ENCODE assay signal across 15 mouse cellular contexts in the genomic region with DNA sequence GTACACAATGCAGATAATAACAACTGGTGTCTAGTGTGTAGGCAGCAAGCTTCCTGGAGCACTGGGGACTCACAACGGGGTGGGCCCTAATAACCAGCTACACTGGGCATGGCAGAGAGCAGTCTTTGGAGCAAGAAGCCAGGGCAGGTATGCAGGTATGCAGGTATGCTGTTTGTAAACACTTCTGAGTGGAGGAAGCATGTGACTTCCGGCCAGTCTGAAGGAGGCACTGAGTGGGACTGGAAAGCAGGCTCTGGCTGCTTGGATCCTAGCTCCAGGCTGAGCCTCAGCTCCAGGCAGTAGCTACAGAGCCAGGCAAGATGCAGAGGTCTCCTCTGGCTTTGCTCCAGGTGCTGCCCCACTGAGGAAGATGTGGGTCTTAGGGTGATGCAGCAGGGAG.
DNase-seq lines count a peak whose midpoint lies in the region; ATAC-seq and TF ChIP-seq lines count a peak whose summit lies in the region.
"Had no signal": no experiment of that assay in that cellular context is flagged by ENCODE, and none has a peak within 500 bp of the region (broad histone marks: within the 10 kb centered on the region; RNA-seq: fewer than 3 reads in every experiment).

No protein-coding gene starts in this region.

- no peak for DNase-seq in heart, embryonic 10.5 days (ENCODE audit: low spot score)
- no peak for DNase-seq in heart, adult 8-10 months (ENCODE audit: low spot score)
- DNase-seq in kidney, postnatal 10 days, result peak; percentile 48
- no peak for DNase-seq in ovary, adult 18-20 months (ENCODE audit: low spot score)
- DNase-seq in ovary, postnatal 14 days (ENCODE audit: low spot score), result no peak
- DNase-seq in retina, postnatal 1 day, result no peak
- DNase-seq: cerebellum, postnatal 14 days; thymus, adult 18-20 months had no signal

- no peak overlapping the region for H3K4me2 ChIP-seq in lung, embryonic 15.5 days
- H3K4me2 ChIP-seq: embryonic facial prominence, embryonic 15.5 days; hindbrain, embryonic 12.5 days; limb, embryonic 12.5 days; midbrain, embryonic 11.5 days had no signal

- H3K36me3 ChIP-seq in heart, embryonic 10.5 days, result no peaks in the 10 kb centered on the region
- no peaks in the 10 kb centered on the region for H3K36me3 ChIP-seq in E14TG2a.4 (ENCODE audit: insufficient read depth, low read length)
- no peaks in the 10 kb centered on the region for H3K36me3 ChIP-seq in lung, embryonic 15.5 days
- H3K36me3 ChIP-seq: embryonic facial prominence, embryonic 15.5 days; G1E; hindbrain, embryonic 12.5 days; limb, embryonic 12.5 days had no signal

- WGBS in heart, embryonic 10.5 days, result 41% methylated on average over 2 of the region's 2 CpGs
- 36% methylated on average over 2 of the region's 2 CpGs for WGBS in lung, embryonic 15.5 days

- H3K4me3 ChIP-seq in heart, embryonic 10.5 days, result no peak overlapping the region
- peak overlapping the region; percentile 23; the same call in 1 of the 2 replicates for H3K4me3 ChIP-seq in E14TG2a.4 (replicated peaks; ENCODE audit: low read length)
- H3K4me3 ChIP-seq in lung, embryonic 15.5 days, result no peak overlapping the region
- H3K4me3 ChIP-seq: embryonic facial prominence, embryonic 15.5 days; hindbrain, embryonic 12.5 days; limb, embryonic 12.5 days had no signal

- no peaks in the 10 kb centered on the region for H3K9me3 ChIP-seq in heart, embryonic 10.5 days
- H3K9me3 ChIP-seq in E14TG2a.4 (ENCODE audit: low read length), result no peaks in the 10 kb centered on the region
- no peaks in the 10 kb centered on the region for H3K9me3 ChIP-seq in lung, embryonic 15.5 days
- H3K9me3 ChIP-seq: embryonic facial prominence, embryonic 15.5 days; G1E; hindbrain, embryonic 12.5 days; limb, embryonic 12.5 days had no signal

- no peak overlapping the region for H3K9ac ChIP-seq in lung, embryonic 15.5 days
- H3K9ac ChIP-seq: embryonic facial prominence, embryonic 15.5 days; hindbrain, embryonic 12.5 days; limb, embryonic 12.5 days had no signal

- peak overlapping the region; percentile 62 for H3K27ac ChIP-seq in heart, embryonic 10.5 days
- H3K27ac ChIP-seq in lung, embryonic 15.5 days, result peak overlapping the region; percentile 48; the same call in 1 of the 2 replicates
- H3K27ac ChIP-seq: embryonic facial prominence, embryonic 15.5 days; hindbrain, embryonic 12.5 days; limb, embryonic 12.5 days had no signal

- TF ChIP-seq CTCF in E14TG2a.4 (conservative IDR thresholded peaks at IDR 0.05; ENCODE audit: low read length), result no peak

- peak; percentile 45; the same call in 1 of the 2 replicates for ATAC-seq in lung, embryonic 15.5 days (ENCODE audit: borderline replicate concordance, extremely low read depth, low FRiP score, low TSS enrichment)

- H3K4me1 ChIP-seq in heart, embryonic 10.5 days, result peaks cover 37% of the 10 kb centered on the region
- peaks cover 55% of the 10 kb centered on the region for H3K4me1 ChIP-seq in E14TG2a.4 (replicated peaks; ENCODE audit: low read depth, low read length)
- peaks cover 64% of the 10 kb centered on the region for H3K4me1 ChIP-seq in lung, embryonic 15.5 days

- H3K27me3 ChIP-seq in heart, embryonic 10.5 days (ENCODE audit: insufficient read depth, poor library complexity, severe bottlenecking), result peaks cover 27% of the 10 kb centered on the region
- H3K27me3 ChIP-seq in E14TG2a.4 (ENCODE audit: insufficient read depth, low read length), result peaks cover 15% of the 10 kb centered on the region
- H3K27me3 ChIP-seq in lung, embryonic 15.5 days, result peaks cover 3% of the 10 kb centered on the region; the same call in 1 of the 2 replicates
